In genomic region chr5:32862469-32863132, GRCm38 (mm10) we compare ENCODE assay signal across 9 mouse cellular contexts. TPM values are rescaled to one million over a fixed set of nuclear protein-coding genes. Genes with fewer than 3 reads are reported as not detected.
DNase-seq lines count a peak whose midpoint lies in the region; ATAC-seq and TF ChIP-seq lines count a peak whose summit lies in the region.
"Had no signal": no experiment of that assay in that cellular context is flagged by ENCODE, and none has a peak within 500 bp of the region (broad histone marks: within the 10 kb centered on the region; RNA-seq: fewer than 3 reads in every experiment).

No protein-coding gene starts in this region.

- no peaks in the 10 kb centered on the region; the same call in 1 of the 2 replicates for H3K4me1 ChIP-seq in forebrain, embryonic 11.5 days (replicated peaks; ENCODE audit: control insufficient read depth, insufficient read depth, low read length)
- H3K4me1 ChIP-seq in forebrain, embryonic 16.5 days (replicated peaks; ENCODE audit: control insufficient read depth, insufficient read depth, low read length) = peaks cover 13% of the 10 kb centered on the region
- H3K4me1 ChIP-seq in ES-E14 (ENCODE audit: control insufficient read depth in 2 of 2, insufficient read depth in 2 of 2, low read length in 2 of 2, poor library complexity in 1 of 2) = no peaks in the 10 kb centered on the region; a peak in 1 of 4 replicates
- H3K4me1 ChIP-seq in intestine, postnatal 0 days (replicated peaks; ENCODE audit: control insufficient read depth, insufficient read depth, low read length) = no peaks in the 10 kb centered on the region
- peaks cover 3% of the 10 kb centered on the region; the same call in 1 of the 2 replicates for H3K4me1 ChIP-seq in lung, embryonic 16.5 days (replicated peaks; ENCODE audit: control insufficient read depth, insufficient read depth, low read length)

- H3K27me3 ChIP-seq in forebrain, embryonic 11.5 days (ENCODE audit: control insufficient read depth, insufficient read depth, low read length) = no peaks in the 10 kb centered on the region
- H3K27me3 ChIP-seq in forebrain, embryonic 16.5 days (replicated peaks; ENCODE audit: control insufficient read depth, insufficient read depth, low read length) = no peaks in the 10 kb centered on the region
- H3K27me3 ChIP-seq in intestine, postnatal 0 days (replicated peaks; ENCODE audit: control insufficient read depth, insufficient read depth, low read length) = no peaks in the 10 kb centered on the region
- H3K27me3 ChIP-seq in lung, embryonic 16.5 days (ENCODE audit: control insufficient read depth, insufficient read depth, low read depth, low read length) = no peaks in the 10 kb centered on the region

- H3K4me3 ChIP-seq in forebrain, embryonic 11.5 days (ENCODE audit: low read depth, low read length) = no peak overlapping the region
- no peak overlapping the region for H3K4me3 ChIP-seq in forebrain, embryonic 16.5 days (replicated peaks; ENCODE audit: low read length)
- peak overlapping the region in 1 of 2 experiments; percentile 89; a peak in 2 of 4 replicates for H3K4me3 ChIP-seq in ES-E14 (ENCODE audit: insufficient read depth in 1 of 2, low read depth in 1 of 2, low read length in 2 of 2, poor library complexity in 1 of 2, severe bottlenecking in 1 of 2)
- H3K4me3 ChIP-seq in intestine, postnatal 0 days (ENCODE audit: low read depth, low read length) = 0 out of 2 replicates have a peak overlapping the region, but pooled peaks have one; percentile 80
- no peak overlapping the region; the same call in 1 of the 2 replicates for H3K4me3 ChIP-seq in lung, embryonic 16.5 days (ENCODE audit: low read length)

- TF ChIP-seq CTCF in intestine, postnatal 0 days (IDR thresholded peaks at IDR 0.05; ENCODE audit: low read depth) = no peak

- peak overlapping the region; percentile 70; the same call in 1 of the 2 replicates for H3K4me2 ChIP-seq in forebrain, embryonic 11.5 days (ENCODE audit: low read depth, low read length, severe bottlenecking)
- no peak overlapping the region for H3K4me2 ChIP-seq in forebrain, embryonic 16.5 days (ENCODE audit: low read length)
- peak overlapping the region; percentile 70; the same call in 1 of the 2 replicates for H3K4me2 ChIP-seq in intestine, postnatal 0 days (replicated peaks; ENCODE audit: low read depth)
- no peak overlapping the region; the same call in 1 of the 2 replicates for H3K4me2 ChIP-seq in lung, embryonic 16.5 days (ENCODE audit: low read depth, low read length)

- in situ Hi-C loops in ES-E14 (cut with MboI; ENCODE audit: low sequenced_read_pairs in 2 of 2, unreplicated experiment in 2 of 2) = no loop called here

- 74% methylated on average over 6 of the region's 6 CpGs for WGBS in forebrain, embryonic 11.5 days
- 61% methylated on average over 6 of the region's 6 CpGs for WGBS in forebrain, embryonic 16.5 days
- 43% methylated on average over 6 of the region's 6 CpGs for WGBS in intestine, postnatal 0 days
- WGBS in lung, embryonic 16.5 days = 39% methylated on average over 6 of the region's 6 CpGs

- H3K36me3 ChIP-seq in forebrain, embryonic 11.5 days (ENCODE audit: control insufficient read depth, insufficient read depth, low read length) = no peaks in the 10 kb centered on the region; the same call in 1 of the 2 replicates
- H3K36me3 ChIP-seq in forebrain, embryonic 16.5 days (ENCODE audit: control insufficient read depth, insufficient read depth) = no peaks in the 10 kb centered on the region
- peaks cover 2% of the 10 kb centered on the region for H3K36me3 ChIP-seq in ES-E14 (ENCODE audit: control insufficient read depth, insufficient read depth, low read length, poor library complexity, severe bottlenecking)
- 0 out of 2 replicates have a peak, but pooled peaks cover under 1% of the 10 kb centered on the region for H3K36me3 ChIP-seq in intestine, postnatal 0 days (ENCODE audit: control insufficient read depth, insufficient read depth)
- no peaks in the 10 kb centered on the region; the same call in 1 of the 2 replicates for H3K36me3 ChIP-seq in lung, embryonic 16.5 days (ENCODE audit: control insufficient read depth, insufficient read depth, low read length)

- H3K27ac ChIP-seq in forebrain, embryonic 11.5 days (ENCODE audit: low read depth, low read length) = no peak overlapping the region; the same call in 1 of the 2 replicates
- H3K27ac ChIP-seq in forebrain, embryonic 16.5 days (ENCODE audit: low read length) = no peak overlapping the region
- H3K27ac ChIP-seq in ES-E14 (ENCODE audit: insufficient read depth, low read depth, low read length, poor library complexity, severe bottlenecking) = no peak overlapping the region
- no peak overlapping the region for H3K27ac ChIP-seq in intestine, postnatal 0 days (ENCODE audit: low read depth, low read length)
- no peak overlapping the region; the same call in 1 of the 2 replicates for H3K27ac ChIP-seq in lung, embryonic 16.5 days (ENCODE audit: low read length)

- H3K9ac ChIP-seq in forebrain, embryonic 11.5 days (ENCODE audit: low read length) = no peak overlapping the region
- no peak overlapping the region for H3K9ac ChIP-seq in forebrain, embryonic 16.5 days (replicated peaks; ENCODE audit: low read depth, low read length)
- H3K9ac ChIP-seq in ES-E14 (ENCODE audit: insufficient read depth, low read depth, low read length, poor library complexity, severe bottlenecking) = no peak overlapping the region
- H3K9ac ChIP-seq in intestine, postnatal 0 days (ENCODE audit: low read depth, low read length) = no peak overlapping the region
- H3K9ac ChIP-seq in lung, embryonic 16.5 days (ENCODE audit: low read length) = no peak overlapping the region

- no peaks in the 10 kb centered on the region for H3K9me3 ChIP-seq in forebrain, embryonic 11.5 days (ENCODE audit: control insufficient read depth, low read length)
- H3K9me3 ChIP-seq in forebrain, embryonic 16.5 days (ENCODE audit: control insufficient read depth, low read length) = no peaks in the 10 kb centered on the region
- no peaks in the 10 kb centered on the region for H3K9me3 ChIP-seq in ES-E14 (ENCODE audit: control insufficient read depth, insufficient read depth, low read depth, low read length)
- H3K9me3 ChIP-seq in intestine, postnatal 0 days (ENCODE audit: control insufficient read depth) = no peaks in the 10 kb centered on the region
- no peaks in the 10 kb centered on the region for H3K9me3 ChIP-seq in lung, embryonic 16.5 days (ENCODE audit: control insufficient read depth, low read length)
- H3K9me3 ChIP-seq: G1E had no signal

- no peak for DNase-seq in forebrain, embryonic 11.5 days (ENCODE audit: low spot score)
- DNase-seq in ES-E14 (ENCODE audit: low read depth, low spot score) = no peak
- DNase-seq in right cerebral cortex, adult 18-20 months = no peak
- no peak for DNase-seq in thymus, postnatal 10 days (ENCODE audit: low spot score in 2 of 2)

- ATAC-seq in forebrain, embryonic 11.5 days (replicated peaks; ENCODE audit: low FRiP score) = no peak
- ATAC-seq in forebrain, embryonic 16.5 days = no peak
- ATAC-seq in intestine, postnatal 0 days = no peak
- ATAC-seq in lung, embryonic 16.5 days (ENCODE audit: low read depth) = peak; percentile 8; the same call in 1 of the 2 replicates
- ATAC-seq in frontal cortex, adult (ENCODE audit: low TSS enrichment) = no peak

TF ChIP-seq in ES-E14, 5 proteins besides CTCF, POLR2A, EP300 and RAD21:
- peak; percentile 63; the same call in 1 of the 2 replicates for TF ChIP-seq ZNF384 (IDR thresholded peaks at IDR 0.05; ENCODE audit: low read depth, low read length)
- no peak for TF ChIP-seq MAFK (IDR thresholded peaks at IDR 0.05; ENCODE audit: insufficient read depth, low read depth, low read length)
- TF ChIP-seq ZC3H11A (IDR thresholded peaks at IDR 0.05; ENCODE audit: borderline replicate concordance, low read depth, low read length) = no peak
TF ChIP-seq in ES-E14: peak in this region for 1.

RNA-seq across cellular contexts. Expression of gene Depdc5, which starts 0.9 kb away (rescaled TPM):
- 32.6 and 40.3 TPM in 2 replicates for polyA plus RNA-seq in forebrain, embryonic 11.5 days (2014; fragmentation: Nextera tagmentation; extraction: Ambion mirVana)
- polyA plus RNA-seq in forebrain, embryonic 16.5 days (2015; fragmentation: Nextera tagmentation; extraction: Ambion mirVana) = 32.1 and 33.2 TPM in 2 replicates
- 27.2 and 27.5 TPM in 2 replicates for total RNA-seq in ES-E14 (2012; rRNA removed)
- 6.8 and 6.9 TPM in 2 replicates for polyA plus RNA-seq in intestine, postnatal 0 days (2015; fragmentation: Nextera tagmentation; extraction: Ambion mirVana)
- polyA plus RNA-seq in lung, embryonic 16.5 days (2015; fragmentation: Nextera tagmentation; extraction: Ambion mirVana) = 20.5 and 23.8 TPM in 2 replicates

RNA-seq across cellular contexts. Expression of gene Prr14l, which starts 8.5 kb away (rescaled TPM):
- 14.2 and 15.3 TPM in 2 replicates for polyA plus RNA-seq in forebrain, embryonic 11.5 days (2014; fragmentation: Nextera tagmentation; extraction: Ambion mirVana)
- 12.1 and 17.6 TPM in 2 replicates for polyA plus RNA-seq in forebrain, embryonic 16.5 days (2015; fragmentation: Nextera tagmentation; extraction: Ambion mirVana)
- total RNA-seq in ES-E14 (2012; rRNA removed) = 21.9 and 23.1 TPM in 2 replicates
- polyA plus RNA-seq in intestine, postnatal 0 days (2015; fragmentation: Nextera tagmentation; extraction: Ambion mirVana) = 6.1 and 6.5 TPM in 2 replicates
- polyA plus RNA-seq in lung, embryonic 16.5 days (2015; fragmentation: Nextera tagmentation; extraction: Ambion mirVana) = 9.7 and 13.2 TPM in 2 replicates

RNA-seq across cellular contexts. Expression of gene Gm20671, which starts 35.7 kb away (rescaled TPM):
- polyA plus RNA-seq in forebrain, embryonic 11.5 days (2014; fragmentation: Nextera tagmentation; extraction: Ambion mirVana) = not detected in 2 replicates
- not detected in 2 replicates for polyA plus RNA-seq in forebrain, embryonic 16.5 days (2015; fragmentation: Nextera tagmentation; extraction: Ambion mirVana)
- 2.9 TPM in 1 of 2 replicates, not detected in the other for total RNA-seq in ES-E14 (2012; rRNA removed)
- polyA plus RNA-seq in intestine, postnatal 0 days (2015; fragmentation: Nextera tagmentation; extraction: Ambion mirVana) = not detected in 2 replicates
- not detected in 2 replicates for polyA plus RNA-seq in lung, embryonic 16.5 days (2015; fragmentation: Nextera tagmentation; extraction: Ambion mirVana)

Comparison
In these comparisons a context has a peak if more than half of its experiments do, and no peak if none do; other contexts are left out.
1. H3K4me2 ChIP-seq: peak in forebrain, embryonic 11.5 days (single experiment) and intestine, postnatal 0 days (single experiment); none in forebrain, embryonic 16.5 days (single experiment) and lung, embryonic 16.5 days (single experiment).